Mouse (Mus musculus) layer of hippocampus, postnatal 36 days (tissue): Measurements from ENCODE around the gene Bcdin3d. TPM values are rescaled to one million over a fixed set of nuclear protein-coding genes. Genes with fewer than 3 reads are reported as not detected.

Source experiments
- DNase-seq, 2 experiments: peaks; one replicate each; pipeline ENCODE4 v3.0.0; 2022
- total RNA-seq, 2 experiments: library from RNA; stranded (reverse); gene quantifications; 2 replicates each; pipeline ENCODE4 v1.2.3; 2021

Bcdin3d gene
- total RNA-seq, 2 experiments from 2014 or later: 3.9 to 5.0 TPM

- DNase-seq: no peak
These were observed 34.3 kb downstream of the Bcdin3d start for GRCm38 (mm10) chr15:99440112-99440815.

- no peak for DNase-seq
These were observed 35.4 kb downstream of the Bcdin3d start for GRCm38 (mm10) chr15:99438966-99439698.

GRCm38 (mm10) chr15:99433913-99434312 lies 40.6 kb downstream of the Bcdin3d start:
- no peak for DNase-seq

- no peak for DNase-seq
These were observed 41.3 kb downstream of the Bcdin3d start for GRCm38 (mm10) chr15:99433081-99433718.

GRCm38 (mm10) chr15:99431967-99432366 lies 42.6 kb downstream of the Bcdin3d start:
- DNase-seq: no peak

GRCm38 (mm10) chr15:99431504-99431903 lies 43.0 kb downstream of the Bcdin3d start:
- no peak for DNase-seq

GRCm38 (mm10) chr15:99431063-99431462 lies 43.5 kb downstream of the Bcdin3d start:
- DNase-seq: no peak

GRCm38 (mm10) chr15:99430394-99430793 lies 44.1 kb downstream of the Bcdin3d start:
- DNase-seq: no peak

GRCm38 (mm10) chr15:99423884-99424283 lies 50.6 kb downstream of the Bcdin3d start:
- DNase-seq: no peak

- no peak for DNase-seq
These were observed 51.4 kb downstream of the Bcdin3d start for GRCm38 (mm10) chr15:99423131-99423530.

- no peak for DNase-seq
These were observed 52.0 kb downstream of the Bcdin3d start for GRCm38 (mm10) chr15:99422551-99422950.

- no peak for DNase-seq
These were observed 52.9 kb downstream of the Bcdin3d start for GRCm38 (mm10) chr15:99421676-99422075.

- DNase-seq: no peak
These were observed 53.4 kb downstream of the Bcdin3d start for GRCm38 (mm10) chr15:99421152-99421551.

- DNase-seq: no peak
These were observed 54.0 kb downstream of the Bcdin3d start for GRCm38 (mm10) chr15:99420521-99421014.

GRCm38 (mm10) chr15:99420101-99420500 lies 54.4 kb downstream of the Bcdin3d start:
- no peak for DNase-seq

Other genes starting within 250 kb of the Bcdin3d start
- 10 to 100 TPM; 71.6 to 78.9 TPM for gene Kcnh3, start 249.9 kb downstream of the Bcdin3d start, total RNA-seq
- 10 to 100 TPM; 63.3 to 71.5 TPM for gene Mcrs1, start 222.8 kb downstream of the Bcdin3d start, total RNA-seq
- 10 to 100 TPM; 96.8 to 98.3 TPM for gene Prpf40b, start 179.6 kb downstream of the Bcdin3d start, total RNA-seq
- gene Fam186b, start 178.8 kb downstream of the Bcdin3d start, total RNA-seq: 1 to 10 TPM; 1.1 to 1.6 TPM
- 1 to 10 TPM; 9.2 to 10.0 TPM for gene Fmnl3, start 104.2 kb downstream of the Bcdin3d start, total RNA-seq
- 100 to 1,000 TPM; 357 TPM for gene Tmbim6, start 81.8 kb downstream of the Bcdin3d start, total RNA-seq
- 10 to 100 TPM; 20.3 to 20.9 TPM for gene Nckap5l, start 17.0 kb downstream of the Bcdin3d start, total RNA-seq
- gene Faim2, start 53.4 kb upstream of the Bcdin3d start, total RNA-seq: 100 to 1,000 TPM; 373 to 394 TPM
- not detected for gene Aqp2, start 104.3 kb upstream of the Bcdin3d start, total RNA-seq
- gene Aqp5, start 116.1 kb upstream of the Bcdin3d start, total RNA-seq: not detected
- gene Aqp6, start 126.7 kb upstream of the Bcdin3d start, total RNA-seq: under 1 TPM in 1 of 2 experiments, not detected in 1; 0.25 TPM
- gene Racgap1, start 176.9 kb upstream of the Bcdin3d start, total RNA-seq: 1 to 10 TPM; 5.2 TPM
- 10 to 100 TPM; 34.4 to 36.3 TPM for gene Asic1, start 195.6 kb upstream of the Bcdin3d start, total RNA-seq
- gene Smarcd1, start 227.4 kb upstream of the Bcdin3d start, total RNA-seq: 100 to 1,000 TPM; 106 to 109 TPM
- gene Gm17349, start 230.8 kb upstream of the Bcdin3d start, total RNA-seq: 1 to 10 TPM; 4.1 to 6.3 TPM
- gene Gpd1, start 242.8 kb upstream of the Bcdin3d start, total RNA-seq: 100 to 1,000 TPM; 135 to 146 TPM